Mouse (Mus musculus) ES-Bruce4 (cell line): Measurements from ENCODE around the gene Slc4a3. TPM values are rescaled to one million over a fixed set of nuclear protein-coding genes. Genes with fewer than 3 reads are reported as not detected.

ENCODE experiments used
- H3K27ac ChIP-seq: 2 replicates; pipeline ENCODE4 v1.5.1; 2012; ENCODE audit warnings: low read length, inconsistent platforms; ENCODE audit not compliant: insufficient read depth
- H3K27me3 ChIP-seq: 2 replicates; pipeline ENCODE4 v1.6.1; 2012; ENCODE audit warnings: mild to moderate bottlenecking, low read length, inconsistent platforms; ENCODE audit not compliant: control insufficient read depth, poor library complexity, insufficient read depth, severe bottlenecking
- H3K36me3 ChIP-seq: 2 replicates; pipeline ENCODE4 v1.6.1; 2012; ENCODE audit warnings: inconsistent platforms, mild to moderate bottlenecking, low read length, moderate library complexity; ENCODE audit not compliant: control insufficient read depth, poor library complexity, insufficient read depth, severe bottlenecking
- H3K4me1 ChIP-seq: one replicate; pipeline ENCODE4 v1.8.1; 2011; ENCODE audit warnings: low read length; ENCODE audit not compliant: control insufficient read depth, insufficient read depth
- H3K4me3 ChIP-seq: 2 replicates; pipeline ENCODE4 v1.5.1; 2011; ENCODE audit warnings: low read depth, mild to moderate bottlenecking, low read length
- H3K9ac ChIP-seq: 2 replicates; pipeline ENCODE4 v1.6.1; 2012; ENCODE audit warnings: low read depth, mild to moderate bottlenecking, inconsistent platforms; ENCODE audit not compliant: poor library complexity, severe bottlenecking
- H3K9me3 ChIP-seq: replicated peaks from 2 replicates; pipeline ENCODE4 v1.6.1; 2012; ENCODE audit warnings: mild to moderate bottlenecking, low read length, inconsistent platforms; ENCODE audit not compliant: control insufficient read depth, poor library complexity, insufficient read depth, severe bottlenecking
- CTCF ChIP-seq: IDR thresholded peaks from one replicate; pipeline ENCODE4 v1.8.1; 2011; ENCODE audit warnings: low read depth, low read length
- EP300 ChIP-seq: IDR thresholded peaks from 2 replicates; pipeline ENCODE4 v1.6.1; 2011; ENCODE audit warnings: low read depth, low read length; ENCODE audit not compliant: insufficient read depth
- POLR2A ChIP-seq: IDR thresholded peaks from one replicate; pipeline ENCODE4 v1.8.1; 2011; ENCODE audit warnings: low read length; ENCODE audit not compliant: insufficient read depth
- polyA plus RNA-seq: library from polyadenylated mRNA; stranded (reverse); fragments of >200 nt; gene quantifications from 2 replicates; pipeline ENCODE4 v1.2.4, GENCODE M21; 2011; ENCODE audit warnings: low read depth; ENCODE audit not compliant: missing spikeins, insufficient read depth, insufficient read length

Slc4a3 gene
- polyA plus RNA-seq, 1 experiment: 6.6 TPM

GRCm38 (mm10) chr1:75597622-75598021 lies 51.6 kb downstream of the Slc4a3 start:
- H3K9me3 ChIP-seq: no peaks in the 10 kb centered on the region
- no peak overlapping the region for H3K9ac ChIP-seq
- TF ChIP-seq CTCF (no peak), EP300 (no peak), POLR2A (no peak)
- H3K4me1 ChIP-seq: peaks cover 6% of the 10 kb centered on the region
- no peaks in the 10 kb centered on the region for H3K27me3 ChIP-seq
- H3K4me3 ChIP-seq: no peak overlapping the region
- H3K36me3 ChIP-seq: no peaks in the 10 kb centered on the region
- no peak overlapping the region for H3K27ac ChIP-seq

GRCm38 (mm10) chr1:75601738-75602137 lies 55.7 kb downstream of the Slc4a3 start:
- Histone ChIP-seq H3K4me3 (no peak overlapping the region), H3K4me1 (no peaks in the 10 kb centered on the region), H3K36me3 (no peaks in the 10 kb centered on the region), H3K27me3 (no peaks in the 10 kb centered on the region), H3K9ac (no peak overlapping the region), H3K27ac (peak overlapping the region; percentile 34; the same call in 1 of the 2 replicates), H3K9me3 (no peaks in the 10 kb centered on the region)
- TF ChIP-seq CTCF (no peak), EP300 (peak; percentile 90), POLR2A (no peak)

- H3K9ac ChIP-seq: no peak overlapping the region
- TF ChIP-seq CTCF (no peak), POLR2A (no peak), EP300 (no peak)
- no peak overlapping the region for H3K27ac ChIP-seq
- H3K36me3 ChIP-seq: no peaks in the 10 kb centered on the region
- H3K27me3 ChIP-seq: no peaks in the 10 kb centered on the region
- no peak overlapping the region for H3K4me3 ChIP-seq
- H3K9me3 ChIP-seq: no peaks in the 10 kb centered on the region
- no peaks in the 10 kb centered on the region for H3K4me1 ChIP-seq
Observed at GRCm38 (mm10) chr1:75603584-75603983, 57.5 kb downstream of the Slc4a3 start.

GRCm38 (mm10) chr1:75608225-75608624 lies 62.2 kb downstream of the Slc4a3 start:
- peak overlapping the region; percentile 14; the same call in 1 of the 2 replicates for H3K27ac ChIP-seq
- H3K9ac ChIP-seq: no peak overlapping the region
- H3K9me3 ChIP-seq: no peaks in the 10 kb centered on the region
- no peaks in the 10 kb centered on the region for H3K36me3 ChIP-seq
- no peak overlapping the region for H3K4me3 ChIP-seq
- no peaks in the 10 kb centered on the region for H3K27me3 ChIP-seq
- TF ChIP-seq CTCF (no peak), EP300 (no peak), POLR2A (no peak)
- peaks cover 6% of the 10 kb centered on the region for H3K4me1 ChIP-seq

- H3K4me1 ChIP-seq: peaks cover 6% of the 10 kb centered on the region
- peak overlapping the region; percentile 31; the same call in 1 of the 2 replicates for H3K27ac ChIP-seq
- TF ChIP-seq POLR2A: no peak
- peak; percentile 1 for TF ChIP-seq CTCF
- no peak for TF ChIP-seq EP300
- H3K9ac ChIP-seq: no peak overlapping the region
- H3K9me3 ChIP-seq: no peaks in the 10 kb centered on the region
- H3K4me3 ChIP-seq: no peak overlapping the region
- H3K36me3 ChIP-seq: no peaks in the 10 kb centered on the region
- H3K27me3 ChIP-seq: no peaks in the 10 kb centered on the region
Observed at GRCm38 (mm10) chr1:75608625-75609263, 62.7 kb downstream of the Slc4a3 start.

GRCm38 (mm10) chr1:75609264-75609662 lies 63.2 kb downstream of the Slc4a3 start:
- Histone ChIP-seq H3K36me3 (no peaks in the 10 kb centered on the region), H3K4me3 (no peak overlapping the region), H3K4me1 (peaks cover 6% of the 10 kb centered on the region), H3K9ac (no peak overlapping the region), H3K9me3 (no peaks in the 10 kb centered on the region), H3K27ac (peak overlapping the region; percentile 31; the same call in 1 of the 2 replicates), H3K27me3 (no peaks in the 10 kb centered on the region)
- TF ChIP-seq POLR2A (no peak), EP300 (no peak), CTCF (no peak)
